Mouse (Mus musculus) macrophage (primary cell): ENCODE data around the gene Clca3a1. TPM values are rescaled to one million over a fixed set of nuclear protein-coding genes. Genes with fewer than 3 reads are reported as not detected.
A peak's percentile ranks its signal among the peaks of the same experiment; 100 is the strongest.
"Not testable (repeated sequence)": the region's sequence is repeated elsewhere in the genome, so short reads cannot be mapped to it uniquely, and the experiment has no call there.

Source experiments
- H3K27ac ChIP-seq: fragments of 350-480 bp; formaldehyde crosslinking; 2 replicates; pipeline ENCODE4 v1.9.0; 2021
- H3K36me3 ChIP-seq: fragments of 350-480 bp; formaldehyde crosslinking; 2 replicates; pipeline ENCODE4 v1.9.0; 2021; ENCODE audit errors: inconsistent target
- H3K4me3 ChIP-seq: fragments of 350-480 bp; formaldehyde crosslinking; 2 replicates; pipeline ENCODE4 v1.9.0; 2021; ENCODE audit errors: inconsistent target
- H3K79me2 ChIP-seq: fragments of 350-480 bp; formaldehyde crosslinking; 2 replicates; pipeline ENCODE4 v1.9.0; 2021; ENCODE audit errors: inconsistent target
- WGBS: methylation state at CpG from one replicate; pipeline ENCODE4 v1.1.7; 2026; ENCODE audit warnings: inconsistent platforms; ENCODE audit not compliant: missing documents; 5-methylcytosine and 5-hydroxymethylcytosine counted together
- polyA plus RNA-seq: library from polyadenylated mRNA; stranded (reverse); fragments of 250-400 nt; gene quantifications from 3 replicates; pipeline ENCODE4 v1.2.4, GENCODE M21; 2018; ENCODE audit warnings: inconsistent platforms

The Clca3a1 gene
- polyA plus RNA-seq, 1 experiment from 2014 or later = not detected

DNA sequence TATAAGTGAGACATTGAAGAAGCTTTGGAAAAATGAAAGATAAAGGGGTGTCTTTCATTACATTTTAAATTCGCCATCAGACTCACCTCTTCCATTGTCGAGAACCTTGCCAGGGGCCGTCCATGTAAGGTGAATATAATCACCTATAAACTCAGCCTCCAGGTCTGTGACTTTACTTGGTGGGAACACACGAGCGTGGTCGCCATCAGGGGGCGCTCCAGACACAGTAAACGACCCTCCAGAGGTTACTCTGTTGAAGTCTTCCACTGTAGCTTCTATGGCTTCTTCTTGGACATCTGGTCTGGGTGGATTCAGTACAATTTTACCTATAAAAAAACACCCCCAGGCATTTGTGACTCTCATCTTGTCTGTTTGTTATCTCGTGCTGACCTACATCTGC lies 23.9 kb downstream of the Clca3a1 start:
- H3K36me3 ChIP-seq = no peaks in the 10 kb centered on the region
- no peak overlapping the region for H3K27ac ChIP-seq
- 42% methylated on average over 9 of the region's 9 CpGs for WGBS
- no peaks in the 10 kb centered on the region for H3K79me2 ChIP-seq
- no peak overlapping the region for H3K4me3 ChIP-seq

DNA sequence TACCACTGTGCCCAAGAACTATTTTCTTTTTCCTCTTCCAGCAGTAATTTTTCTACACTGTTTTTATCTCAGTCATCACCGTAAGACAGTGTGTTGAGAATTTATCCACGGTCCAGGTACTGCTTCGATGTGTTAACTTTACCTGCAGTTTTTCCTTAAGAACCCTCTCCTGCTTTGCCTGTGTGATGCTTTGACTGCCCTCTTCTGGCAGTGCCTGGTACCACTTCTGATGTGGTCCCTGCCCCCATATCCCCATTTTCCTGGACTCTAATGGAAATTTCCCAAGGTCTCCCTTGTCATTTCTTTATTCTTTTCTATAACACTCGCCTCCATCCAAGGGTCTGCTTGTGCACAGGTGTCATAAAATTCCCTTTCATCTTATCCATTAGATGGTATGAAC lies 37.3 kb downstream of the Clca3a1 start:
- H3K27ac ChIP-seq = no peak overlapping the region
- WGBS = 35% methylated on average over 4 of the region's 4 CpGs
- no peaks in the 10 kb centered on the region for H3K36me3 ChIP-seq
- H3K79me2 ChIP-seq = peaks cover 6% of the 10 kb centered on the region
- H3K4me3 ChIP-seq = no peak overlapping the region

DNA sequence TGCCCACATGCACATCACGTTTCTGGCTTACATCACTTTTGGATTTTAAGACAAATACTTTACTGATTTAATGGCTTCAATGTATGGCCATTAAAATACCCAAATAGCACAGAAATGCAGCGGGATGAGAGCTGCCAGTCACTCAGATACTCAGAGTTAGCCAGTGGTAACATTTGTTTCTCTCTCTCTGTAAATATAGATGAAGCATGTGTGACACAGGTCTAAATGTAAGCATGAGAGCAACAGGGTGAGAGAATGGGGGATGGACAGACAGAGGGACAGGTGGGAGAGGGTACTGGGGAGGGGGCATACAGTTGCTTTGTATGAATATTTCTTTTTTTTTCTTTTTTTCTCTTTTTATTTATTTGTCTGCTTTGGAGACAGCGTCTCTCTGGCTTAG lies 38.2 kb downstream of the Clca3a1 start:
- 85% methylated on average over 2 of the region's 3 CpGs for WGBS
- H3K4me3 ChIP-seq, H3K27ac ChIP-seq, H3K36me3 ChIP-seq: not testable (repeated sequence)
- peaks cover 15% of the 10 kb centered on the region for H3K79me2 ChIP-seq

DNA sequence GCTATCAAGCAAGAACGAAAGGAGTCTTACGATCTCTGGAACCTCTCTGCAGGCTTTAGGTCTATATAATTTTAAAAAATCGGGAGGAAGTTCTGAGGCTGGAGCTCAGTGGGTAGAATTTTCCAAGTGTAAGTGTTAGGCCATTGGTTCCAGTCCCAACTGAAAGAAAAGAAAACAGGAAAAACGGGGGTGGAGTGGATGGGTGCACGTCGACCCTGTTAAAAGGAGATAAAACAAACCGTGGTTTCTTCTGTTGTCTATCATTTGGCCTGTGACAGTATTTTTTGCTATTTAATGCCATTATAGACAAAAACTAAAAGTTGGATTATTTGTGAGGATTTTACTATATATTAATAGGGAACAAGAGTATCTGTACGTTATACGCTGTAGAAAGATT lies 38.9 kb downstream of the Clca3a1 start:
- Histone ChIP-seq H3K4me3 (no peak overlapping the region), H3K27ac (no peak overlapping the region), H3K79me2 (peaks cover 22% of the 10 kb centered on the region), H3K36me3 (no peaks in the 10 kb centered on the region)
- WGBS = 67% methylated on average over 9 of the region's 9 CpGs

DNA sequence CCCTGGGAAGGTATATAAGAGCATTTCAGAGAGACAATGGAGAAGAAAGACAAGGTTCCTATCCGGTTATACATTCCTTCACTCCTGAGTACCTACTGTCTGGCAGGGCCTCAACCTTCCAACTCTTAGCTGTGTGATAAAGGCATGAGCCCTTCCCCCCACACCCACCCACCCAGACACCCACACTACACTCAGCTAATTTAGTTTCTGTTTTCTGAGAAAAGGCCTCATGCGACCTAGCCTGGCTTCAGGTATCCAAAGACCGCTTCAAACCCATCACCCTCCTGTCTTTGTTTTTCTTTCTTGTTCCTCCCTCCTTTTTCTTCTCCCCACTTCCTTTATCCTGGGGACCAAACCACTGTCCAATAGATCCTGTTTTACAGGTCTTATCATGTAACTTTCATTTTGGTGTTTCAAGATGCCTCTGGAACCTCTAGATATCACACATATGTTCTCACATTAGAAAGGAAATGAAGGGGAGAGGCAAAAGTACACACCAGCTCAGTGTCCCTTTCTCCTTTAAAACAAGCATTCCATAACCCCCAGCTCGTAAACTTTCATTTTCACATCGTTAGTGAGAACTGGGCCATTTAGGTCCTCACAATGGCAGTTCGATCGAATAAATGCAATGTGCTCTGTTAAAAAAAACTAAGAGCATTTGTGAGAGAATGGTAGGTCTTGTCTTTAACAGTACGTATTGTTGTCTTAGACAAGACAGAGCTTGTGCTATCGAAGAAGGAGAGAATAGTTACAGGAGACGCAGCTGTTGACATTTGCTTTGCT lies 39.5 kb downstream of the Clca3a1 start:
- 73% methylated on average over 9 of the region's 10 CpGs for WGBS
- Histone ChIP-seq H3K4me3 (no peak overlapping the region), H3K27ac (0 out of 2 replicates have a peak overlapping the region, but pooled peaks have one; percentile 21)

DNA sequence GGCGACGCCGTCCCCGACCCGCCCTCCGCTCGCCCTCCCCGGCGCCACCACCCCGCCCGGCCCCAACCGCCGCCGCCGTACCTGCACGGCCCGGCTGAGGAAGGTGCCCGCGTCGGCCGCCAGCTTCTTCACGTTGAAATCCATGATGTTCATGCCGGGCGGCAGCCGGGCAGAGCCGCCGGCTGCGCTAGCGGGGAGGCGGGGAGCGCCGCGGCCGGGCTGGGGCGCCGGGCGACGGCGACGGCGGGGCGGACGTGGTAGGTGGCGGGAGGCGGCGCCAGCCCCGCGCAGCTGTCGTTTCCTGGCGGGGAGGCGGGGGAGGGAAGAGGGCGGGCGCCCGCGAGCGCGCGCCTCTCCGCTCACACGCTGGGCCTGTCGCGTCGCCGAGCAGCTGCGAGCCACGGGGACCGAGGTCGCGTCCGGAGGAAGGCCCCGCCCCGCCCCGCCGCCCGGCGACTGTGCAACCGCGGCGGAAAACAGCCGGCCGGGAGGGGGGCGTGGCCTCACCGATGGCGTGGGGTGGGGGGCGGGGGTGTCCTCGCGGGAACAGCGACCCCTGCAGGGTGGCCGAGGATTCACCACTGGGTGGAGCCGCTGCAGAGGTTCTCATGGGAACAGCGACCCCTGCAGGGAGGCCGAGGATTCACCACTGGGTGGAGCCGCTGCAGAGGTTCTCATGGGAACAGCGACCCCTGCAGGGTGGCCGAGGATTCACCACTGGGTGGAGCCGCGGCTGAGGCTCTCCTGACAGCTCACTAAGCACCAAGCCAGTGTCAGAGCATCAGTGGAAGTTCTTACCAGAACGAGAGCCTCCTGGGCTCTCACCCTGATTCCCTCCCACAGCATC lies 40.7 kb downstream of the Clca3a1 start, which contains the start of gene Sh3glb1:
Gene Sh3glb1, minus strand, starts transcription at position 435 of the 847 bp plus-strand sequence.
- WGBS = under 1% methylated on average over 61 of the region's 98 CpGs

More for the DNA sequence above, 39.5 kb downstream of the Clca3a1 start:
- no peaks in the 10 kb centered on the region for H3K36me3 ChIP-seq
- H3K79me2 ChIP-seq = peaks cover 28% of the 10 kb centered on the region

DNA sequence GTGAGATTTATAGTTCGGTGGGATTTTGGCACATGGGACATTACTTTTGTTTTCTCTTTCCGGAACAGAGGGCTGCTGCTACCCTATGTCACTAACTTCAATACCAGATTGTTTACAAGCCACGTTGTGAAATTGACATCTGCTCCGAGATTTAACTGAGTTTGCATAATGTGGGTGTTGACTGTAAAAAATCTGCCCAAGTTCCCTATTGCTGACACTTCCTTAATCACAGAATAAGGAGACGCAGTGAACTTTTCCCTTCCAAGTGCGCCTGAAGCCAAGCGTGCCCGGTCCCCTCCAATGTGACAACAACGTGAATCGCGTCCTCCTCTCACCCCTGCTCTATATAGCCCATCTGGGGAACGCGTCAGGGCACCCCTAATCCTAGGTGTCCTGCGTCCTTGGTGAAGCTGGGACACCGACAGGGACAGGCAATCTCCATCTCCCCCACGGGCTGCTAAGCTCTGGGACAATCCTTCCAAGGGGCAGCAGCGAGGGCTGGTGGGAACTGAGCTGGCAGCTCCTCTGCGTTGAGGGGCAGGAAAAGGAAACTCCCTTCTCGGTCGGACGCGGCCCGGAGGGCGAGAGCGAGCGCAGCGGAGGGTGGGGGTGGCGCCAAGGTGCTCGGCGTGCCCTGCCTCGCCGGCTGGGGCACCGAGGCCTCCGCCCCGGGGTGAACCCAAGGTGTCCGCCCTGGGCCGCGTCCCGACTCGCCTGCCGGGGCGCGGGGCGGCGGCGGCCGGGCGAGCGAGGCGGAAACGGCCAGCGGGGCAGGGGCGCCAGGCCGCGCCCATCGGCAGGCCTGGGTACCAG lies 41.5 kb downstream of the Clca3a1 start:
- WGBS = under 1% methylated on average over 38 of the region's 56 CpGs
- Histone ChIP-seq H3K36me3 (peaks cover 8% of the 10 kb centered on the region; the same call in 1 of the 2 replicates), H3K4me3 (peak overlapping the region; percentile 84), H3K27ac (peak overlapping the region; percentile 99), H3K79me2 (peaks cover 48% of the 10 kb centered on the region)

More for the DNA sequence above, 40.7 kb downstream of the Clca3a1 start, which contains the start of gene Sh3glb1:
- H3K36me3 ChIP-seq = peaks cover 1% of the 10 kb centered on the region; the same call in 1 of the 2 replicates
- H3K79me2 ChIP-seq = peaks cover 40% of the 10 kb centered on the region
- peak within 1 kb of the TSS; percentile 84 for H3K4me3 ChIP-seq
- H3K27ac ChIP-seq = peak within 1 kb of the TSS; percentile 99

DNA sequence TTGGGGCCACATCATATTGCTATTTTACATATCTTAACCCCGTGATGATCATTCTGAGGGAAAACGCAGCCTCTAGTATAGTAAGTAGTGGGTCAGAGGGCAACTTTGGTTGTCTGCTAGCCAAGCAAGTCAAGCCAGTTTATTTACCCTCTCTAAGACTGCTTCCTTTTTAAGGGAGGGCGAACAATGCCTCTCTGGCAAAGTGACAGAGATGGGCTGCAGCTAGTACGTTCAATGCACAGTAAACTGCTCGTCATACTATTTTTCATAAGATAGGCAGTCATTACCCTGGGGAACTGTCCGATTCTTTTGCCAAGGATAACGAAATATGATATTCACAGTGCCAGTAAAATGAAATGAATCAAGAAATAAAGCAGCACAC lies 42.1 kb downstream of the Clca3a1 start:
- 9% methylated on average over 6 of the region's 7 CpGs for WGBS
- Histone ChIP-seq H3K27ac (peak overlapping the region; percentile 99), H3K79me2 (peaks cover 54% of the 10 kb centered on the region), H3K4me3 (peak overlapping the region; percentile 84), H3K36me3 (peaks cover 14% of the 10 kb centered on the region; the same call in 1 of the 2 replicates)

DNA sequence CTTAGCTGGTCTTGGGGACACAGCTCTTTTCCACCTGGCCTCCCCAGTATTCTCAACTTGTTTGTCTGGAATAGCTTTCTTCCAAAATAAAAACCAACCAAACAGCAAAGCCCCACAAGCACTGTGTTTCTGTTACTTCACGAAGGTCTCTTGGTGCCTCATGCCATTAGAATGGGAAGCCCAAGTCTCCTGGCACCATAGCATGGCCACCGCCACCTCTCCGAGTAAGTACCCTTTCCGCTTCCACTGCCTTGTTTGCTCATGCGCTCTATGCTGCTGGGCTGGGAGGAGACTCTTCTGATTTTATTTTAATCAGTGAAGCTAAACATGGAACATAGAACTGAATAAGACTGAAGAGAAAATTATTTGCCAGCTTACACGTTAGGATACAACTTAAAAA lies 42.9 kb downstream of the Clca3a1 start:
- H3K27ac ChIP-seq = peak overlapping the region; percentile 99; the same call in 1 of the 2 replicates
- peaks cover 63% of the 10 kb centered on the region for H3K79me2 ChIP-seq
- peak overlapping the region; percentile 84 for H3K4me3 ChIP-seq
- H3K36me3 ChIP-seq = peaks cover 14% of the 10 kb centered on the region; the same call in 1 of the 2 replicates
- WGBS = 96% methylated on average over 6 of the region's 6 CpGs

DNA sequence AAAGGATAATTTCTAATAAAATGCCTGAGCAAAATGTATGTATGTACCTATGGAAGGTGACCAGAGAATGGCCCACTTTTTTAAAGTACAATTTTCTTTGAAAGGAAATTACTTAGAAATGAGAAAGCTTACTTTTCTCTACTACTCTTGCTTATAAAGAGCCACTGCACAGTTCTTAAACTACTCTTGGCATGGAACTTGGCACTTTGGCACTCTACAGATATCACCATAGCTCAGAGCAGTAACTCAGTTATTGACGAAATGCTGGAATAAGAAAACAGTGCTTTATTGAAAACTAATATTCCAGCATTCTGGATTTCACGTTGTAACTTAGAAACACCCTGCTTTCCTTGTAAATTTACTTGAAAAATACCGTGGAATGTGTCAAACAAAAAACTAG lies 43.7 kb downstream of the Clca3a1 start:
- H3K27ac ChIP-seq = no peak overlapping the region
- no peak overlapping the region for H3K4me3 ChIP-seq
- H3K79me2 ChIP-seq = peaks cover 70% of the 10 kb centered on the region

DNA sequence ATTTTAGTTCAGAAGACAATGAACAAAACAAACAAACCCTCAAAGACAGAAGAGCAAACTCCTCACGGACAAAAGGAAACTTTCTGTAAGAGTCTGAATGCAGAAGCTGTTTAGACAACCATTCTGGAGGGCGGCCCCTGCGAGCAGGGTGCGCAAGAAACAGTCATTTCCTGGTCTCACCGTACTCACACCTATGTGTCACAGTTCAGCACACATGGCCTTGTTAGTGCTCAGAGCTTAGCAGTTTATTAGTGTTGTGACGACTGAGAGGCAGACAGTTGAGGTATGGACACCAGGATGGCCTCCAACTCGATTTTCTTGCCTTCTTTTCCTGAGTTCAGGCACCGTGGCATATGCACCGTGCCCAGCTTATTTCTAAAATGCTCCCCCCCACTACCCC lies 44.9 kb downstream of the Clca3a1 start:
- no peak overlapping the region for H3K4me3 ChIP-seq
- WGBS = 26% methylated on average over 9 of the region's 9 CpGs

More for the DNA sequence above, 43.7 kb downstream of the Clca3a1 start:
- 93% methylated on average over 3 of the region's 3 CpGs for WGBS
- peaks cover 22% of the 10 kb centered on the region for H3K36me3 ChIP-seq

DNA sequence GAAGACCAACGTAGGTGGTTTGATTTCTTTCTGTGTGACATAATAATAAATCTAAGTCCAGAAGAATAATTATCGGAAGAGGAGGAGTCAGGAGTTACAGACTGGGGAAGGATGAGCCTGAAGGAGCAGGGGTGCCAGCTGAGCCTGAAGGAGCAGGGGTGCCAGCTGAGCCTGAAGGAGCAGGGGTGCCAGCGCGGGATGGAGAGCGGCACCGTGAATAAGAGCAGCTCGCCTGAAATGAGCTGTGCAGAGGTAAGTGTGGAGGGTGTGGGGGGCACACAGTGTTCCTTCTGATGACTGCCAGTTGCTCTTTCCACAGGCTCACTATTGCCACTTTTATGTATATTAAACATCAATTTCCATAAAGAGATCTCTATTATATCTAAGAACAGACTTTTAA lies 45.7 kb downstream of the Clca3a1 start:
- peaks cover 41% of the 10 kb centered on the region for H3K36me3 ChIP-seq
- H3K27ac ChIP-seq = no peak overlapping the region
- no peak overlapping the region for H3K4me3 ChIP-seq
- peaks cover 91% of the 10 kb centered on the region for H3K79me2 ChIP-seq
- WGBS = 88% methylated on average over 7 of the region's 7 CpGs

More for the DNA sequence above, 44.9 kb downstream of the Clca3a1 start:
- Histone ChIP-seq H3K27ac (no peak overlapping the region), H3K36me3 (peaks cover 34% of the 10 kb centered on the region), H3K79me2 (peaks cover 82% of the 10 kb centered on the region)

DNA sequence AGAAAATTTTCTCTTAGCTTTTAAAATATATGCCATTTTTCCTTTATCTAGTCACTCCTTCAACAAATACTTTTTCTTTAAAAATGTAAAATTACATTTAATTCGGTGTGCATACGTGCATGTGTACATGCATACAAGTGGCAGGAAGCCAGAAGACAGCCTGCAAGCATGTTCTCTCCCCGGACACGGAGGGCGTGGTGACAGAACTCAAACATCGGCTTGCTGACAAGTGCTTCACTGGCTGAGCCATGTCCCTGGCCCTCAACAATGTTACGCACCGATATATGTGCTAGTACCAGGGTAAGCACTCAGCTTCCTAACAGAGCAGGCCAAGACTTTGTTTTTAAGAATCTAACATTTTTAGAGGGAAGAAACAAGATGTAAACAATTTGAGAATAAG lies 46.2 kb downstream of the Clca3a1 start:
- Histone ChIP-seq H3K4me3 (no peak overlapping the region), H3K27ac (no peak overlapping the region), H3K79me2 (peaks cover 95% of the 10 kb centered on the region), H3K36me3 (peaks cover 43% of the 10 kb centered on the region)
- WGBS = 91% methylated on average over 8 of the region's 8 CpGs

DNA sequence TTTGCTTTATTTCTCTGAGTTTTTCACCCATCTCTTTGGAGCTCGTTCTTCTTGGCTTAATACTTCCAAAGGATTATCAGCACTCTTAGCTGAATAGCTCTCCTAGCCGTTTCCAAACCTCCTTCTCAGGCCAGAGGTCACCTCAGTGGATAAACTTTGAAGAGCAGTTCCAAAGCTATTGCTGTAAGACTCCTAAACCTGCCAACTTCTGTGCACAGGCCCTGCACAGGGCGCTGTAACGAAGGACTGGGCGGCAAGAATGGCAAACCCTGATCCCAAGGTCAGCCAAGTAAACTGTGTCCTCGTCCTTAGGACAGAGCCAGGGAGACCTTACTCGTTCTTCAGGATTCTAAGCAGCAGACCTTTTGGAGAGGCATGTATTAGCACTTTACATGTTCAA lies 46.7 kb downstream of the Clca3a1 start:
- 90% methylated on average over 7 of the region's 7 CpGs for WGBS
- Histone ChIP-seq H3K36me3 (peaks cover 48% of the 10 kb centered on the region), H3K4me3 (no peak overlapping the region), H3K27ac (no peak overlapping the region), H3K79me2 (peaks cover 100% of the 10 kb centered on the region)
